In genomic region chr9:62192424-62192892, GRCm38 (mm10) we compare ENCODE assay signal across 11 mouse cellular contexts.
A peak's percentile ranks its signal among the peaks of the same experiment; 100 is the strongest.
DNase-seq lines count a peak whose midpoint lies in the region; ATAC-seq and TF ChIP-seq lines count a peak whose summit lies in the region.
"Had no signal": no experiment of that assay in that cellular context is flagged by ENCODE, and none has a peak within 500 bp of the region (broad histone marks: within the 10 kb centered on the region; RNA-seq: fewer than 3 reads in every experiment).

No protein-coding gene starts in this region.

- no peak for TF ChIP-seq CTCF in liver, postnatal 0 days (IDR thresholded peaks at IDR 0.05; ENCODE audit: low read depth)

- no peak for ATAC-seq in liver, embryonic 12.5 days
- no peak for ATAC-seq in liver, postnatal 0 days
- no peak for ATAC-seq in embryonic facial prominence, embryonic 15.5 days (ENCODE audit: insufficient number of reproducible peaks, low FRiP score, low TSS enrichment, low read depth)
- 0 out of 2 replicates have a peak, but pooled peaks have one; percentile 14 for ATAC-seq in stomach, embryonic 14.5 days (ENCODE audit: insufficient number of reproducible peaks, insufficient read depth, low FRiP score, low read depth)
- no peak for ATAC-seq in kidney, embryonic 16.5 days (ENCODE audit: low FRiP score, low TSS enrichment)

- TF ChIP-seq EP300 in liver, postnatal 0 days (IDR thresholded peaks at IDR 0.05; ENCODE audit: low read depth), result no peak

- no peak overlapping the region for H3K27ac ChIP-seq in liver, embryonic 12.5 days
- H3K27ac ChIP-seq in liver, postnatal 0 days (ENCODE audit: low read depth), result no peak overlapping the region
- H3K27ac ChIP-seq in embryonic facial prominence, embryonic 15.5 days (replicated peaks), result no peak overlapping the region
- H3K27ac ChIP-seq in stomach, embryonic 14.5 days (ENCODE audit: low read length), result no peak overlapping the region
- H3K27ac ChIP-seq in kidney, embryonic 16.5 days (ENCODE audit: low read length), result no peak overlapping the region
- H3K27ac ChIP-seq: hindbrain, embryonic 15.5 days had no signal

- H3K9me3 ChIP-seq in liver, embryonic 12.5 days (replicated peaks), result no peaks in the 10 kb centered on the region
- H3K9me3 ChIP-seq in liver, postnatal 0 days (ENCODE audit: low read length), result no peaks in the 10 kb centered on the region
- no peaks in the 10 kb centered on the region for H3K9me3 ChIP-seq in embryonic facial prominence, embryonic 15.5 days (replicated peaks)
- H3K9me3 ChIP-seq in stomach, embryonic 14.5 days (ENCODE audit: control insufficient read depth, low read depth, low read length), result no peaks in the 10 kb centered on the region
- H3K9me3 ChIP-seq in kidney, embryonic 16.5 days (ENCODE audit: low read length), result no peaks in the 10 kb centered on the region
- H3K9me3 ChIP-seq: hindbrain, embryonic 15.5 days had no signal

- 10% methylated on average over 6 of the region's 6 CpGs for WGBS in liver, embryonic 12.5 days (ENCODE audit: insufficient replicate concordance)
- 10% methylated on average over 6 of the region's 6 CpGs for WGBS in liver, postnatal 0 days (ENCODE audit: insufficient replicate concordance)
- 3% methylated on average over 6 of the region's 6 CpGs for WGBS in embryonic facial prominence, embryonic 15.5 days
- 4% methylated on average over 6 of the region's 6 CpGs for WGBS in stomach, embryonic 14.5 days
- WGBS in kidney, embryonic 16.5 days, result 10% methylated on average over 6 of the region's 6 CpGs

- peaks cover 27% of the 10 kb centered on the region for H3K27me3 ChIP-seq in liver, embryonic 12.5 days (replicated peaks)
- H3K27me3 ChIP-seq in liver, postnatal 0 days (ENCODE audit: insufficient read depth, low read length), result no peaks in the 10 kb centered on the region
- no peaks in the 10 kb centered on the region for H3K27me3 ChIP-seq in embryonic facial prominence, embryonic 15.5 days
- H3K27me3 ChIP-seq in stomach, embryonic 14.5 days (ENCODE audit: control insufficient read depth, insufficient read depth, low read length), result no peaks in the 10 kb centered on the region
- peaks cover 10% of the 10 kb centered on the region; the same call in 1 of the 2 replicates for H3K27me3 ChIP-seq in kidney, embryonic 16.5 days (ENCODE audit: insufficient read depth, low read length)
- H3K27me3 ChIP-seq: hindbrain, embryonic 15.5 days had no signal

- DNase-seq in embryo, embryonic 10.5 days (ENCODE audit: low spot score), result peak; percentile 22
- no peak for DNase-seq in embryo, embryonic 10 days (ENCODE audit: low spot score)
- DNase-seq in liver, postnatal 0 days, result no peak
- no peak for DNase-seq in kidney, adult 11 months
- DNase-seq: gastrocnemius, postnatal 36 days; layer of hippocampus, postnatal 36 days had no signal

- H3K36me3 ChIP-seq in liver, embryonic 12.5 days, result no peaks in the 10 kb centered on the region
- no peaks in the 10 kb centered on the region for H3K36me3 ChIP-seq in liver, postnatal 0 days (replicated peaks; ENCODE audit: insufficient read depth, low read length)
- no peaks in the 10 kb centered on the region for H3K36me3 ChIP-seq in embryonic facial prominence, embryonic 15.5 days
- no peaks in the 10 kb centered on the region for H3K36me3 ChIP-seq in stomach, embryonic 14.5 days (ENCODE audit: control insufficient read depth, insufficient read depth, low read length)
- H3K36me3 ChIP-seq in kidney, embryonic 16.5 days (ENCODE audit: insufficient read depth, low read length), result no peaks in the 10 kb centered on the region
- H3K36me3 ChIP-seq: hindbrain, embryonic 15.5 days had no signal

- H3K4me1 ChIP-seq in liver, embryonic 12.5 days, result peaks cover 12% of the 10 kb centered on the region
- no peaks in the 10 kb centered on the region for H3K4me1 ChIP-seq in liver, postnatal 0 days (ENCODE audit: insufficient read depth)
- H3K4me1 ChIP-seq in embryonic facial prominence, embryonic 15.5 days, result peaks cover 25% of the 10 kb centered on the region
- H3K4me1 ChIP-seq in stomach, embryonic 14.5 days (ENCODE audit: control insufficient read depth, insufficient read depth, low read length), result peaks cover 6% of the 10 kb centered on the region; the same call in 1 of the 2 replicates
- peaks cover 13% of the 10 kb centered on the region for H3K4me1 ChIP-seq in kidney, embryonic 16.5 days (ENCODE audit: insufficient read depth, low read length)

- H3K4me2 ChIP-seq in liver, embryonic 12.5 days, result peak overlapping the region; percentile 6; the same call in 1 of the 2 replicates
- no peak overlapping the region for H3K4me2 ChIP-seq in liver, postnatal 0 days (ENCODE audit: low read depth, low read length)
- H3K4me2 ChIP-seq in embryonic facial prominence, embryonic 15.5 days (replicated peaks), result peak overlapping the region; percentile 15; the same call in 1 of the 2 replicates
- H3K4me2 ChIP-seq in stomach, embryonic 14.5 days (replicated peaks; ENCODE audit: low read depth, low read length), result no peak overlapping the region; the same call in 1 of the 2 replicates
- no peak overlapping the region for H3K4me2 ChIP-seq in kidney, embryonic 16.5 days (replicated peaks; ENCODE audit: low read depth, low read length)
- H3K4me2 ChIP-seq: hindbrain, embryonic 15.5 days had no signal

- no peak overlapping the region for H3K9ac ChIP-seq in liver, embryonic 12.5 days
- H3K9ac ChIP-seq in liver, postnatal 0 days (replicated peaks), result no peak overlapping the region
- no peak overlapping the region for H3K9ac ChIP-seq in embryonic facial prominence, embryonic 15.5 days
- H3K9ac ChIP-seq in stomach, embryonic 14.5 days (replicated peaks; ENCODE audit: low read depth, low read length), result no peak overlapping the region
- H3K9ac ChIP-seq in kidney, embryonic 16.5 days (replicated peaks; ENCODE audit: low read length), result no peak overlapping the region
- H3K9ac ChIP-seq: hindbrain, embryonic 15.5 days had no signal

- no peak overlapping the region for H3K4me3 ChIP-seq in liver, embryonic 12.5 days
- H3K4me3 ChIP-seq in liver, postnatal 0 days (ENCODE audit: low read depth, low read length), result no peak overlapping the region
- H3K4me3 ChIP-seq in embryonic facial prominence, embryonic 15.5 days (replicated peaks), result no peak overlapping the region
- H3K4me3 ChIP-seq in stomach, embryonic 14.5 days (ENCODE audit: low read depth, low read length), result no peak overlapping the region
- H3K4me3 ChIP-seq in kidney, embryonic 16.5 days (ENCODE audit: low read length), result no peak overlapping the region
- H3K4me3 ChIP-seq: hindbrain, embryonic 15.5 days had no signal

Comparison
In these comparisons a context has a peak if more than half of its experiments do, and no peak if none do; other contexts are left out.
1. H3K4me2 ChIP-seq: peak in liver, embryonic 12.5 days (single experiment) and embryonic facial prominence, embryonic 15.5 days (single experiment); none in liver, postnatal 0 days (single experiment), stomach, embryonic 14.5 days (single experiment) and kidney, embryonic 16.5 days (single experiment).